Mouse (Mus musculus): ENCODE results near the gene Slc16a7. TPM values are rescaled to one million over a fixed set of nuclear protein-coding genes. Genes with fewer than 3 reads are reported as not detected.

Slc16a7 gene
- polyA plus RNA-seq, 1 experiment from 2014 or later: 4.6 TPM

- no peak overlapping the region for H3K4me2 ChIP-seq
- ATAC-seq (ENCODE audit: insufficient number of reproducible peaks, low FRiP score): no peak
Observed at GRCm38 (mm10) chr10:125270266-125270665, 119.0 kb downstream of the Slc16a7 start.

DNA sequence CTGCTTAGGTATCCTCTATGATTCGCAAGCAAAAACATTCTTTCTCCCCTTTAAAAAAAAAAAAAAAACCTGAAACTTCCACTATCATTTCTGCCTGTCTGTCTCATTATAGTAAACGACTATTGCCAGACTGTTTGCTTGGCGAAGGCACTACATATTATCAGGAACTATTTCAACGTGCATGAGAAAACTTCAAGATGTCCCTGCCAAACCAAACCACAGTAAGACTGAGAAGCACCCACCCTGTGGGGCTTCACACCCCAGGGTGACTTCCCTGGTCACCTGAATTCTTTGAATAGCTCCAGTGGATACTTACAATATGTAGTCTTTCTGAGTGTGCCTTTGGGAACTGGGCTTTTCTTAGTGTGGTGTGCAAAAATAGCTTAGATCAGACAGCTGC lies 122.9 kb downstream of the Slc16a7 start:
- Histone ChIP-seq H3K27ac (ENCODE audit: poor library complexity, severe bottlenecking) (0 out of 2 replicates have a peak overlapping the region, but pooled peaks have one; percentile 13), H3K4me1 (replicated peaks) (peaks cover 18% of the 10 kb centered on the region), H3K4me3 (no peak overlapping the region), H3K9ac (no peak overlapping the region), H3K36me3 (no peaks in the 10 kb centered on the region), H3K4me2 (no peak overlapping the region), H3K9me3 (replicated peaks) (no peaks in the 10 kb centered on the region), H3K27me3 (replicated peaks) (no peaks in the 10 kb centered on the region)
- ATAC-seq (ENCODE audit: insufficient number of reproducible peaks, low FRiP score): no peak
- WGBS: 32% methylated on average over 4 of the region's 4 CpGs

More at GRCm38 (mm10) chr10:125270266-125270665, 119.0 kb downstream of the Slc16a7 start:
- Histone ChIP-seq H3K36me3 (no peaks in the 10 kb centered on the region), H3K4me1 (replicated peaks) (peaks cover 19% of the 10 kb centered on the region), H3K27me3 (replicated peaks) (no peaks in the 10 kb centered on the region), H3K27ac (ENCODE audit: poor library complexity, severe bottlenecking) (no peak overlapping the region), H3K9me3 (replicated peaks) (no peaks in the 10 kb centered on the region), H3K4me3 (no peak overlapping the region), H3K9ac (no peak overlapping the region)
- 64% methylated on average over 5 of the region's 5 CpGs for WGBS

DNA sequence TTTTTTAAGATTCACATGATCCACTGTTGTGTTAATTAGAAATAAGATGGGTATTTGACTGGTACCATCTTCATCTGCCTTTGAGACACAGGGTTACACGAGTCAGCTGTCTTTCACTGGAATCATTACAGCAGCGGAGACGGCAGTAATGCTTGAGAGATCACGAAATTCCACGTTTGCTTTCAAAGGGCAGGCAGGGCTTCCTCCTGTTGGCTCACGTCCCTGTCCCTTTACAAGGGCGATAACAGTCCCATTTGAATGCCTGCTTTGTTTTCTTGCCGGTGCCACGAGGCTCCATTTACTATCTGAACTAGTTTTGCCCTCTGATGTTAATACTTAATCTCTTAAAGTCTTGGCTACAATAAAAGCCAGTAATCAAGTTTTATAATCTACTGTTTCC lies 123.4 kb downstream of the Slc16a7 start:
- Histone ChIP-seq H3K4me1 (replicated peaks) (peaks cover 18% of the 10 kb centered on the region), H3K9me3 (replicated peaks) (no peaks in the 10 kb centered on the region), H3K36me3 (no peaks in the 10 kb centered on the region), H3K27ac (ENCODE audit: poor library complexity, severe bottlenecking) (0 out of 2 replicates have a peak overlapping the region, but pooled peaks have one; percentile 13), H3K4me3 (no peak overlapping the region), H3K4me2 (0 out of 2 replicates have a peak overlapping the region, but pooled peaks have one; percentile 4), H3K27me3 (replicated peaks) (no peaks in the 10 kb centered on the region), H3K9ac (no peak overlapping the region)
- ATAC-seq (ENCODE audit: insufficient number of reproducible peaks, low FRiP score): peak; percentile 23; the same call in 1 of the 2 replicates
- 33% methylated on average over 9 of the region's 9 CpGs for WGBS

- Histone ChIP-seq H3K36me3 (no peaks in the 10 kb centered on the region), H3K27me3 (replicated peaks) (no peaks in the 10 kb centered on the region), H3K4me1 (replicated peaks) (peaks cover 18% of the 10 kb centered on the region), H3K4me3 (no peak overlapping the region), H3K9me3 (replicated peaks) (no peaks in the 10 kb centered on the region), H3K9ac (no peak overlapping the region), H3K4me2 (no peak overlapping the region), H3K27ac (ENCODE audit: poor library complexity, severe bottlenecking) (peak overlapping the region; percentile 10; the same call in 1 of the 2 replicates)
- ATAC-seq (ENCODE audit: insufficient number of reproducible peaks, low FRiP score): no peak; the same call in none of the 2 replicates
- 59% methylated on average over 14 of the region's 14 CpGs for WGBS
Observed at GRCm38 (mm10) chr10:125265467-125265866, 123.8 kb downstream of the Slc16a7 start.

GRCm38 (mm10) chr10:125264938-125265337 lies 124.3 kb downstream of the Slc16a7 start:
- Histone ChIP-seq H3K27ac (ENCODE audit: poor library complexity, severe bottlenecking) (peak overlapping the region; percentile 10; the same call in 1 of the 2 replicates), H3K4me3 (no peak overlapping the region), H3K4me1 (replicated peaks) (peaks cover 18% of the 10 kb centered on the region), H3K36me3 (no peaks in the 10 kb centered on the region), H3K9ac (no peak overlapping the region), H3K27me3 (replicated peaks) (no peaks in the 10 kb centered on the region), H3K4me2 (no peak overlapping the region), H3K9me3 (replicated peaks) (no peaks in the 10 kb centered on the region)
- 59% methylated on average over 4 of the region's 4 CpGs for WGBS
- peak; percentile 72; the same call in 1 of the 2 replicates for ATAC-seq (ENCODE audit: insufficient number of reproducible peaks, low FRiP score)

DNA sequence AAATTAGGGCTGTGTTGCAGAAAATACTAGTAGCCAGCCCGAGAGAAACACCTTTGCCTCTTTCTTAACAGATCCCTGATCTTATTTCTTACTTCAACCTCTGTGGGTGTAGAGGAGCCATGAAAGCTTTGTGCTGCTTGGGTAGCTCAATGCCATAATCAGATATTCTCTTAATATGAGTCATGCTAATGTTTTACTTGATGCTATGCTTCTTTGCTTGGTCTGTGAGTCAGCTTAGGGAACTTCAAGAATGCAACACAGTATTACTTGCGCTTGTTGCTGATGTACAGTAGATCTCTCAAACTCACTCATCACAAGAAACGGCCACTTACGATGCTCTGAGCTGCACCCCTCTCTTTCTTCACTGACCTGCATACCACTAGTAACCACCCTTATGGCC lies 133.4 kb downstream of the Slc16a7 start:
- 85% methylated on average over 4 of the region's 4 CpGs for WGBS
- no peaks in the 10 kb centered on the region for H3K4me1 ChIP-seq (replicated peaks)
- H3K9me3 ChIP-seq (replicated peaks): no peaks in the 10 kb centered on the region
- no peak overlapping the region for H3K4me2 ChIP-seq
- no peaks in the 10 kb centered on the region for H3K36me3 ChIP-seq
- no peaks in the 10 kb centered on the region for H3K27me3 ChIP-seq (replicated peaks)
- no peak overlapping the region for H3K4me3 ChIP-seq
- H3K9ac ChIP-seq: no peak overlapping the region
- H3K27ac ChIP-seq (ENCODE audit: poor library complexity, severe bottlenecking): no peak overlapping the region
- ATAC-seq (ENCODE audit: insufficient number of reproducible peaks, low FRiP score): no peak

- H3K36me3 ChIP-seq: no peaks in the 10 kb centered on the region
- H3K9me3 ChIP-seq (replicated peaks): no peaks in the 10 kb centered on the region
- no peak for ATAC-seq (ENCODE audit: insufficient number of reproducible peaks, low FRiP score)
- no peak overlapping the region for H3K27ac ChIP-seq (ENCODE audit: poor library complexity, severe bottlenecking)
- H3K27me3 ChIP-seq (replicated peaks): no peaks in the 10 kb centered on the region
- H3K4me3 ChIP-seq: no peak overlapping the region
- no peak overlapping the region for H3K4me2 ChIP-seq
- WGBS: 55% methylated on average over 2 of the region's 2 CpGs
- H3K4me1 ChIP-seq (replicated peaks): no peaks in the 10 kb centered on the region
- H3K9ac ChIP-seq: no peak overlapping the region
Observed at GRCm38 (mm10) chr10:125214536-125214935, 174.7 kb downstream of the Slc16a7 start.

- 88% methylated on average over 3 of the region's 3 CpGs for WGBS
- no peaks in the 10 kb centered on the region for H3K9me3 ChIP-seq (replicated peaks)
- H3K27ac ChIP-seq (ENCODE audit: poor library complexity, severe bottlenecking): no peak overlapping the region
Observed at GRCm38 (mm10) chr10:125213805-125214204, 175.5 kb downstream of the Slc16a7 start.

GRCm38 (mm10) chr10:125187544-125187943 lies 201.7 kb downstream of the Slc16a7 start:
- Histone ChIP-seq H3K27ac (ENCODE audit: poor library complexity, severe bottlenecking) (no peak overlapping the region), H3K4me1 (replicated peaks) (no peaks in the 10 kb centered on the region), H3K4me2 (no peak overlapping the region), H3K36me3 (no peaks in the 10 kb centered on the region), H3K9me3 (replicated peaks) (no peaks in the 10 kb centered on the region; the same call in 1 of the 2 replicates), H3K9ac (no peak overlapping the region), H3K27me3 (replicated peaks) (no peaks in the 10 kb centered on the region), H3K4me3 (no peak overlapping the region)
- 61% methylated on average over 5 of the region's 5 CpGs for WGBS
- ATAC-seq (ENCODE audit: insufficient number of reproducible peaks, low FRiP score): no peak

More at GRCm38 (mm10) chr10:125213805-125214204, 175.5 kb downstream of the Slc16a7 start:
- no peaks in the 10 kb centered on the region for H3K4me1 ChIP-seq (replicated peaks)
- H3K4me3 ChIP-seq: no peak overlapping the region
- no peak overlapping the region for H3K4me2 ChIP-seq
- no peak for ATAC-seq (ENCODE audit: insufficient number of reproducible peaks, low FRiP score)
- H3K36me3 ChIP-seq: no peaks in the 10 kb centered on the region
- no peak overlapping the region for H3K9ac ChIP-seq
- no peaks in the 10 kb centered on the region for H3K27me3 ChIP-seq (replicated peaks)

DNA sequence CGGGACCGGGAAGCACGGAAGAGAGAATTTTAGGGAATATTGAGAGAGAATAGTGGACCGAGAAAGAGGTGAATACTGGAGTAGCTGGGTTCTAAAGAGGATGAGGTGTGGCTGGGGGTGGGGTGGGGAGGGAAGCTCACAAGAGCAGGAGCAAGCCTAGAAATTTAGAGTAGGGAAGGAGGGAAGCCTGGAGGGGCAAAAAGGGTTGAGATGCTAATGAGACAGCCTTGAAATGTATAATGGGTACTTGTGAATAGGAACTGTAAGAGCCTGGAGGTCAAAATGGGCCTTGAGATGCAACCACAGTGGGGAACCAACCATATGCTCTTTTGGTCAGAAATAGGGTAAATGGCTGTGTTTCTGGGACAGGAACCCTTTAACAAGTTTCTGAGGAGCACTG lies 203.9 kb downstream of the Slc16a7 start:
- no peak overlapping the region for H3K9ac ChIP-seq
- H3K27me3 ChIP-seq (replicated peaks): no peaks in the 10 kb centered on the region
- H3K9me3 ChIP-seq (replicated peaks): no peaks in the 10 kb centered on the region; the same call in 1 of the 2 replicates
- no peak overlapping the region for H3K4me2 ChIP-seq
- no peaks in the 10 kb centered on the region for H3K36me3 ChIP-seq
- no peak overlapping the region for H3K27ac ChIP-seq (ENCODE audit: poor library complexity, severe bottlenecking)
- no peak overlapping the region for H3K4me3 ChIP-seq
- no peaks in the 10 kb centered on the region for H3K4me1 ChIP-seq (replicated peaks)
- WGBS: 80% methylated on average over 4 of the region's 4 CpGs
- ATAC-seq (ENCODE audit: insufficient number of reproducible peaks, low FRiP score): no peak

DNA sequence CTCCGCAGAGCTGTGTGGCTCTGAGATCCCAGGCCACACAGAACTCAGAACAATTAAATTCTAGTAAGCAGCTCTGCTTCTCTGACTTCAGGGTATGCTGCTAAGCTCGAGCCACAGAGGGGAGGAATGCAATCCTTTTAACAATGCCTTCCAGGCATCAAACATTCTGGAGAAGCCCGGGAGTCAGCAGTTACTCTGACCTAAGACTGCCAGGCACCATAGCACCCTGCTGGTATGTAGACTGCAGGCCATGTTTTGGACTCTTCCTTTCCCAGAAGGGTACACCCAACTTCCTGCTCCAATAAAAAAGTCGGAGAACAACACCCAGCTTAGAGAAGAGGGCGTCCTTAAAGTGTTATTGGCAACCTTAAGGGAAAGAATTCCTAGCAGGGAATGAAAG lies 205.1 kb downstream of the Slc16a7 start:
- no peak overlapping the region for H3K4me3 ChIP-seq
- 49% methylated on average over 5 of the region's 5 CpGs for WGBS
- H3K9ac ChIP-seq: no peak overlapping the region

GRCm38 (mm10) chr10:125182545-125182944 lies 206.7 kb downstream of the Slc16a7 start:
- Histone ChIP-seq H3K4me2 (no peak overlapping the region), H3K27ac (ENCODE audit: poor library complexity, severe bottlenecking) (no peak overlapping the region), H3K4me1 (replicated peaks) (no peaks in the 10 kb centered on the region), H3K36me3 (no peaks in the 10 kb centered on the region), H3K9me3 (replicated peaks) (no peaks in the 10 kb centered on the region), H3K9ac (no peak overlapping the region), H3K27me3 (replicated peaks) (no peaks in the 10 kb centered on the region), H3K4me3 (no peak overlapping the region)
- no peak for ATAC-seq (ENCODE audit: insufficient number of reproducible peaks, low FRiP score)
- 81% methylated on average over 3 of the region's 3 CpGs for WGBS

More for the DNA sequence above, 205.1 kb downstream of the Slc16a7 start:
- Histone ChIP-seq H3K4me1 (replicated peaks) (no peaks in the 10 kb centered on the region), H3K27me3 (replicated peaks) (no peaks in the 10 kb centered on the region), H3K36me3 (no peaks in the 10 kb centered on the region), H3K9me3 (replicated peaks) (no peaks in the 10 kb centered on the region), H3K27ac (ENCODE audit: poor library complexity, severe bottlenecking) (no peak overlapping the region), H3K4me2 (no peak overlapping the region)
- ATAC-seq (ENCODE audit: insufficient number of reproducible peaks, low FRiP score): no peak

Measured in heart, embryonic 12.5 days (tissue).